Mouse (Mus musculus) megakaryocyte, adult 5-6 weeks (primary cell): ENCODE measurements at regions not wholly inside any gene's neighbourhood (a gene's known extent, or its start where the extent isn't known, plus 50 kb on each side); places are given as distances from the start of the nearest gene placed in this dataset.
"Not testable (repeated sequence)": the region's sequence is repeated elsewhere in the genome, so short reads cannot be mapped to it uniquely, and the experiment has no call there.

ENCODE experiments used
- ATAC-seq: 2 replicates; pipeline ENCODE4 v1.8.0; 2016; ENCODE audit warnings: mild to moderate bottlenecking, inconsistent platforms; ENCODE audit not compliant: poor library complexity, severe bottlenecking

DNA sequence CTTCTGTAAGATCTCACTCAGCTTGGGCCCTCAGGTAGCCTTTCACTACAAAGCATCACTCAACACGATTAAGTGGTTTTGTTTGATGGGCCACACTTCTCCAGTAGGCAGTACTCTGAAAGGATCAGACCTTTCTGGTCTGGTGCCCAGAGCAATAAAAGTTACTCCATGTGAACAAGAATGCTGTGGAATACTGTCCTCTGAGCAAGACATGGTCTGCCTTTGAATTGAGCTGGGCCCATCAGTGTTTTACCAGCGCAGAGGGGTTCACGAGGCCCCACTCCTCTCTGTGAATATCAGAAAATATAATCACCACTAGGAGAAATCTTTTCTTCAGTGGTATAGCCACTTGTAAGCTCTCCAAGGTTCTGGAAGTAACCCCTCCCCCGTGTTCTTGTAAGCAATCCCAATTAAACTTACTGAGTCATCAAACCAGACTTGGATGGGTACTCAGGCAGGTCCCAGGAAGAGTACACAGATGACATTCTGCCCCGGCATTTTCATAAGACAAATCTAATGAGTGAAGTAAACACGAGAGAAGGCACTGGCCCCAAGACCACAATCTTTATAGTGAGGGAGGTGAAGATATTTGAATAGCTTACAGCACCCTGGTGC lies 292.0 kb downstream of the Gadd45g start:
- no peak for ATAC-seq

DNA sequence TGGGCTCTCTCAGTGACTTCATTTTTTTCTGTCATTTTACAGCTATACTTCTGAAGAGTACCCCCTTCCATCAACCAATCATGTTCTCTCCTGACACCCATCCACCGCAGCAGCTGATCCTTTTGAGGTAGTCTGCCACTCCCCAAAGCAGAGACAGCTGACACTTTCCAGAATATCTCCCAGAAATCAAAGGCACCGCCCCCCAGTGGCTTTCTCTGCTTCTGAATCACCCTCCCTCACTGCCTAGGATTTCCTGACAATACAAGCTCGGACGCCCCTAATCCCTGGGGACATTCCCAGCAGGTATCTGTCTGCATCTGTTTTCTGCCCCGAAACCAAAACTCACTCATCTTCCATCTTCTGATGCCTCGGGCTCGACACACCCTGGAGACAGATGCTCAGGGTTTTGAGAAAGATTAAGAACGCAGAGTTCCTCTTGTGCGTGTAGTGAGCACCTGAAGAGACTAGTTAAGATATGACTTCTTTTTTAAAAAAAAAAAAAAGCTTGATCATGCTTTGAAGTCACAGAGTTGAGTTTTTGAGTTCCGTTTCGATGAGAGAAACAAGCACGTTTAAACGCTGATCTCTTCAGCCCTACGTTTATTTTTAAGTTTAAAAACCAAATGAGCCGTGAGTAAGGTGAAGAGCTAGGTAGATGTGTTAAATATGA lies 292.8 kb downstream of the Gadd45g start:
- ATAC-seq: no peak

DNA sequence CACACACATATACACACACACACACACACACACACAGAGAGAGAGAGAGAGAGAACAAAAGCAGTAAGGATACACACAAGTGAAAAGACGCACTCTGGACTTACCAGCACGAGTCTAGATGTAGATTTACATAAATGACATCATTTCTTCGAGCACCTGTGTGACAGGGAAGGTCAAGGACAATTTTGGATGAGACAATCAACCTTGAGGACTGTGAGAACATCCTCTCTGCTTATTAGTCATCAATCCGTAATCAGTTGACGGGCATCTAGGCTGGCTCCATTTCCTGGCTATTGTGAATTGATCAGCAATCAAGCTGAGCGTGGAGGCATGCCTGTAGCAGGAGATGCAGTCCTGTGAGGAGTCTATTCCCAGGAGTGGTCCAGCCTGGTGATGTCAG lies 293.7 kb downstream of the Gadd45g start:
- no peak for ATAC-seq

DNA sequence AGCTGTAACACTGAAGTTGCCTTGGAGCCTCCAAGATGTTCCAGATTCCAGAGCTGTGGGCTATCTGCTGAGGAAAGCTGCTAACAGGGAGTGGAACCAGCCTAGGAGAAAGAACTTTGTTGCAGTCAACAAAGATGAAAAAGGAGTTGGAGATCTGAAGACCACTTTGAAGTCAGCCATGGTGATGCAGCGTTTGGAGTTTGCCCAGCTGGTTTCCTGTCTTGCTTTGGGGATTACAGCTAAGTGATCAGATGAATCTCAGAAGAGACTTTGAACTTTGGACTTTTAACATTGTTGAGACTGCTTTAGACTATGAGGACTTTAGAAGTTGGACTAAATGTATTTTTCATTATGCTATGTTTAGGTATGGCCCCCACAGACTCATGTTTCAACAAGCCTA lies 297.6 kb downstream of the Gadd45g start:
- ATAC-seq: not testable (repeated sequence)

DNA sequence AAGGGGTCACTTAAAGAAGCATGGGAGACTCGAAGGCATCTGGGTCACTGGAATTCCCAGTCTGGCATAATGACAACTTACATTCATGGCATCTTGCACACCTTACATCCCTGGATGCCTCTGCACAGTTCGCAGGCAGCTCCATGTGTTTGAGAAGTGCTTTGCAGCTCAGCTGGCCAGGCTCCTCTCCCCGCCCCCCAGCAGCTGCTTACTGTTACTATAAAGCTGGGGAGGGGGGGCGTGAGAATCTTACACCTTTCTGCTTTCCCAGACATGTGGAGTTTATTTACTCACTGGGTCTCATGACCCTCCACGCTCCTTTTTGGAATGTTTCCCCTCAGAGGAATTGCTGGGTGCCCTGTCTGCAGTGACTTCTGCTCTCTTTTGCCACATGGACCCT lies 299.4 kb downstream of the Gadd45g start:
- no peak for ATAC-seq

DNA sequence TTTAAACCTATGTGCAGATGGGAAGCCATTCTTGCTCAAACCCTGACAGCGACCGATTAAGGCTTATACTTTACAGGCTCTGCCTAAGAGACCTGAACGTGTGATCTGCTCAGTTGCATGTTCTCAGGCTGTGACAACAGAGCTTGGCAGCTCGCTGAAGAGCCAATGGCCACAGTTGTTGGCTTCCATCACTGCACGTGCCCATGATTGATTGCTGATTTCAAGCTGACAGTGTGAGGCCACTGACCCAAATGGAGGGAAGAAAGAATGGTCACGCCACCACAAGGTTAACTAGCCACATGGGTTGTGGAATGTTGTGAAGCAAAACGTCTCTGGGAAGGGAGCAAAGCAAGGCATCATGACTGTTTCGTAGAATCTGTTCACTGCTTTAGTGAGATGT lies 303.8 kb downstream of the Gadd45g start:
- ATAC-seq: no peak

DNA sequence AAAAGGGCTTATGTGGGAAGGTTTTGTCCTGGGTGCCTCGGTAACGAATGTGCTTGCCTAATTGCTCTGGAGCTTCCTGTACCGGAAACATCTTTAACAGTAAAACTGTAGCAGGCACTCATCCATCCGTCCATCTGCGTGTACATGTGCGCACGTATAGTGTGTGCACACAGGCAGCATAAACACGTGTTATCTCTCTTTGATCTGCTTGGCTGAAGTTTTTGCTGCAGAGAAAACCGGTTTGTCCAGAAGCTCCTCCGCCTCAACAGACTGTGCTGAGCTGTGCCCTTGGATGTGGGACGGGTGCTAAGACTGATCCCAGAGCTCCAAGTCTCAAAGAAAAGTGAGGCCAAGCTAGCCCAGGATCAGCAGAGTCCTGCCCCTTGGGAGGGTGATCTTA lies 305.3 kb downstream of the Gadd45g start:
- ATAC-seq: no peak

DNA sequence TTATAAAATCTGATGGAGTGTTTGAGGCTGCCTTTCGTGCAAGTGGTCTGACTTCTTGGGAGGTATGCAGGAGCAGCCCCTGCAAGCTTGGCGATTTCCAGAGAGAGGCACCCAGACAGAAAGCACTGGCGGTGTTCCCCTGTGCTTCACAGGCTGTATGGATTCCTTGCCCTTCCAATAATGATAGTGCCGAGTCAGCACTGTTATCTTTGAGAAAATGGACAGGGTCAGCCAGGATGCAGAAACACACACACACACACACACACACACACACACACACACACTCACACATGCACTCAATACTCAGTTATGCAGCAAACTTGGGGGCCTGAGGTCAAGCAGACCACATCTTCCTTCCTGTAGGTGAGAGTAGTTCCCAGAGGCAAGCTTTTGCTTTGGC lies 305.7 kb downstream of the Gadd45g start:
- ATAC-seq: no peak

DNA sequence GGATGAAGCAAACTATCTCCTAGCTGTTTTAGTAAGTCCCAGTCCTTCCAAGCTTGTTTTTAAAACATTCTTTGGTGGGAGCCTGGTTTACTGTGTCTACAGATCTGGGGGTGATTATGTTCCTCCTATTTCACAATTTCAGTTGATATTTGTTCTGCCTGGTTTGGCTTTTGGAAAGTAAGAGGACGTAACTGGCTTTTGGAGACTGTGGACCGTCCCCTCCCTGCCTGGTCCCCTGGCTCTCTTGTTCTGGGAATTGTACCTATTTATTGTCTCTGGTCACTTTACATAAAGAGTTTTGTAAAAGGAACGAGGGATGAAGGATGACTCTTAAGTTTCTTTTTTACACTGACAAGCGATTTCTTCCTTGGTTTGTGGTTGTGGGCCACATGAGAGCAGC lies 306.6 kb downstream of the Gadd45g start:
- ATAC-seq: no peak

DNA sequence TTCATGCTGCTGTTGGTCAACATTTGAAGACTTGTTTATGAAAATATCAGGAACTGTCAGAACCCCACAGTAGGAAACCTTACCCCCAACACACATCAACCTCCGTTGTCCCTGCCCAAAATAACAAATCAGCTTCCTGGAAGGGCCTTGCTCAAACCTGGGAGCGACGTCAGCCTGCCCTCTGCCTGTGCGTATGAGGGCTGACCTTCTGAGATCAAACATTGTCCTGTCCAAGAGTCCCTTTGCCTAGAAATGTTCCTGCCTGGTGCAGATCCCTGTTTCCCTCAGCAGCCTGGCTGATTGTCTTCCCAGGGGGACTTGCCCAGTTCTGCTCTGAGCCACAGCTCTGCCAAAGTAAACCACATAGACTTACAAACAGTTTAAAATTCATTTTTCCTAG lies 307.1 kb downstream of the Gadd45g start:
- ATAC-seq: no peak

DNA sequence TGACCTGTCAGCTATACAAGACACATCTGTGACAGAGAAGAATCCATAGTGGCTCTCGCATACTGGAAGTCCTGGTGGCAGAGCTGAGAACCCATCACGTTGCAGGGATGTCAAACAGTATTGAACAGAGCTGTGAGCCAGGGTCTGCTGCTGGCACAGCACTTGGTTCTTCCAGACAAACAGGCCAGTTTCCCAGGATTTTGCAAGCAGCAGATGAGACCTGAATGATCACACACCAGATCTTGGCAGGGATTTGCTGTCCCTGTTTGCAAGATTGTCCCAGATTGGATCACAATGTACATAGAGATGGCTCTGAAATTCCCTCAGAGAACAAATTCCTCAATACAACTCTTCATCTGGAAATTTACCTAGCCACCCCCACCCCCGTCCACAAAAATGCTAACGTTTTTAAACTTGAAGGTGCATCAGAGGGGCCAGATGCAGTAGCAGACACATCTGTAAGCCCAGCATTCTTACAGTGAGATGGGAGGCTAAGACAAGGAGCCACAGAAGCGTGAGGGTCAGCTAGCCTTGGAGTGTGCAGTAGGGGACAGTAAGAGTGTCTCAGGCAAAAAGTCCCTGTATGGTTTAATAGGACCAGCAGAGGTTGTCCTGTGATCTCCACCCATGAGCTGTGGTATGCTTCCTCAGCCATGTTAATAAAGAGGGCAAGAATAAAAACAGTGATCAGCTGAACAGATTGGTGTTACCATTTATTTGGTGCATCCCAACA lies 307.8 kb downstream of the Gadd45g start:
- no peak for ATAC-seq

DNA sequence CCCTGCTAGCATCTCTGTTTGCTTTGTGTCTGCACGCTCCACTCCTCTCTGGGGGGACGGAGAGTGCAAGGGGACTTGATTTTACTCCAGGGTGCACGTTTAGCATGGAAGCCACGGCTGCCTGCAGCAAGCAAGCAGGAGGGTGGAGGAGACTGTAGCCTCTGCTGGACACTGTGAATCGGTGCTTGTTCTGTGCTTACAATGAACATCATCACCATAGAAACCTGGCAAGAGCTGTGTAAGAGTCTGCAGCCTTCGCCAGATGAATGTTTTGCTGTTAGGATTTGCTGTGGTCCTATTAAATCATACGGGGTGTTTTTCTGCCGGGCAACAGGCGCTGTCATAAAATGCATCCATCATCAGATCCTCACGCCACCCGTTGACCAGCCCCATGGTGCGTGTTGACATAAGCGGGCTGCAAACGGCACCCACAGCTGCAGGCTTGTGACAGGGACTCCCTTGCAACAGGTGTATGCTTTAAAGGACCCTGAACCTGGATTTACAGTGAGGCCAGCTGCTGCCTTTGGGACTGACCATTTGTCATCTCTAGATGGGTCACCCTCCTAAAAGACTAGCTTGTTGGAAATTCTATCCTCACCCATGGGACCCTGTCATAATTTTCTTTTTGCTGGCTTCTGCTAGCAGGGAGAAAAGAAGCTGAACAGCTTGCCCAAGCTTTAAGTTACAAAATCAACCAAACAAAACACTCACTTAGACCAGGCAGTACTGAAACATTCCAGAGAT lies 308.5 kb downstream of the Gadd45g start:
- no peak for ATAC-seq

DNA sequence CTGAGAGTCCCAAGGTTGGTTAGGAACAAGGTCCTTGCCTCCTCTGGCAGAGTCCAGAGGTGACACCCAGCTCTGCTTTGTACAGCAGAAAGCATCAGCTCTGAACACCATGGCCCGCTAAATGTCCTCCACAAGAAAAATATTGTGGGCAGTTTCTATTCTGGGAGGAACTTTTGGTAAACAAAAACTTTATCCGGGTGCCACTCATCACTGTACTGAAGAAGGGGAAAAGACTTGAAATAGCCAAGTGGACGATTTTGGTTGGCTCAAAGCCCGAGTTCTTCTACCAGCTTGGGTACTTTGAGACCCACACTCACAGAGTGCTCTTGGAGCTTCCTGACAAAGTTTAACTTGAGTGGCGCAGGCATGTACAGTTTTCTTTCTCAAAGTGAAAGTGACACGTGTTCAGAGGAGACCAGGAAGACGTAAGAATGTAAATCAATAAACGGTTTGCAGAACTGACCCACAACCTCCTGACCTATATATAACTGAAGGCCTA lies 309.2 kb downstream of the Gadd45g start:
- ATAC-seq: peak; percentile 56; the same call in 1 of the 2 replicates

DNA sequence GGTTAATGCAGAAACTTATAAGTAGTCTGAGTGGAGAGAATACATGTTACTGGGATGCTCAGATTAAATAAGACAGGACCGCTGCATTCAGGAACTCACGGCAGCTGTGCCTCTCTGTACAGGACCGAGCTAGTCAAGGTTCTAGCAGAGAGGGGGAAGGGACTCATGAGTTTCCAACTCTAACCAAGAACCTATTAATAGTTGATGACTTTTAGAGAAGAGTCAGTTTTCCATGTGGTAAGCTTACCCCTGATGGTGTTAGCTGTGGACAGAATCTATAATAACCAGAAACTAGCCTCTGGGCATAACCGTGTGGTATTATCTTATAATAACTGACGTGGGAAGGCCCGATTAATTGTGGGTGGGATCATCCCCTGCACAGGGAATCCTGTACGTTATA lies 316.2 kb downstream of the Gadd45g start:
- no peak for ATAC-seq

DNA sequence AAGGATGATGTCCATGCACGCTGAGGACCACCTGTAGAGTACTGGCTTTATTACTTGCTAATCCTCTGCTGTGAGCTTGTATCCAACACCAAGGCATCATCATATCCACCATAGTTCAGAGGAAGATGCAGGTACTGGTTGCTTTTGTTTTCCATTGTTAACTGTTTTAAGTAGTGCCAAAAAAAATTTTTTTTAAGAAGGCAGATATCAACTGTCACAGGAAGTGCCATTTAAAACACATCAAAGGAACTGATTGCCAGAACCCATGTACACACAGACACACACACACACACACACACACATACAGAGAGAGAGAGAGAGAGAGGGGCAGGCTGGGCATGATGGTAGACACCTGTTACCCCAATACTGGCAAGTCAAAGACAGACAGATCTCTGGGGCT lies 319.1 kb downstream of the Gadd45g start:
- ATAC-seq: no peak

DNA sequence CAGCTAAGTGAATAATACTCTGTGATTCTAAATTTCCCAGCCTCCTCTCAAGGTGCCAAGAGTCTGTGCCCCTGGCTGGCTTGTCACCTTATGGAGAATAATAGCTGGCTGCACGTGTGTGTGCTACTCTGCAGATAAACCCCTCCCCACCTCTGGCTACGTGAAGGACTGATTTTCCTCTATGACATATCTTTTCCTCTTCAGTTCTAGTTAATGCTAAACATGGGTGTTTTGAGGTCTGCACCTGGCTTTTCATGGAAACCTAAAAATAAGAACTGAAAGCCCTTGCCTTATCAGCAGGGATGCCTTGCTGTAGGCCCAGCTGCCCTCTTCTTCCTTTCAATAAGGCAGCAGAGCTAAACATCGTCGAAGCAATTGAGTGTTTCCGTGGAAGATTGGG lies 321.5 kb downstream of the Gadd45g start:
- no peak for ATAC-seq

DNA sequence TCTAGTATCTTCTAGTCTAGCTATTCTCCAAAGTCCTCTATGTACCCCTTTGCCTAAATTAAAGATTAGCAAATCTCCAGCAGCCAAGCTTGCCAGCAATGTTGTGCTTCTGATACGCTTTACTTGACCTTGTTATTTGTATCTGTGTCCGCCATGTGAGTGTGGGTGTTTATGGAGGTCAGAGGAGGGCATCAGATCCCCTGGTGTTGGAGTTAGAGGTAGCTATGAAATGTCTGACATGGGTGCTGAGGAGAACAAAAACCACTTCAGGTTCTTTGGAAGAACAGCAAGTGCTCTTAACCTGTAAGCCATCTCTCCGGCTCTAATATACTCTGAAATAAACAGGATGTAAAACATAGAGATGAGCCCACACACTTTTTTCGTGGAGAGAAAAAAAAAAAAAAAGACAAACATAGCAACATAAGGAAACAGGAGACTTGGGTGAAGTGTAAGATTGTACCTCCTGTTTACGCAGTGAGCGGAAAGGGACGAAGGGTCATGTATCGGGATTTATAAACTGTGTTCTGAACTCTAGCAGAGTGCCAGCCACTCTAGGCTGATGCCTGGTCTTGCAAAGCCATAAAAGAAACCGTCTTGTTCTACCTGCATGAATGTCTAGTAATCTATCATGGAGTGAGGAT lies 326.3 kb downstream of the Gadd45g start:
- no peak for ATAC-seq

DNA sequence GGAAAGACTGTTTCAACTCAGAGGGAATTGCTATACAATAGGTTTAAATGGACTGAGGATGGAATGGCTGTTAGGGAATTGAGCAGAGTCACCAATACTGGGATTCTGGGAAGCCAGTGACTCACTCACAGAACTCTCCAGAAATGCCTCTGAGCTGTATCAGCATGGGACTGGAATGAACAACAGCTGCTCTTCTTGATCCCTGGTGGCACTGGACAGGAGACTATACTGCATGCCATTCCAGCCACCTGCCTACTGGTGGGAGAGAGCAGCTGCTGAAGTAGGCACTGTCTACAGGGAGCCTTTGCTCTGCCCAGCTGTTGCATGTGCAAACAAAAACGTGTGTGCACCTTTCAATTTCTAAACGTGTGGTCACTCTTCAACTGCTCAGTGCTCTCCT lies 329.2 kb downstream of the Gadd45g start:
- no peak for ATAC-seq

DNA sequence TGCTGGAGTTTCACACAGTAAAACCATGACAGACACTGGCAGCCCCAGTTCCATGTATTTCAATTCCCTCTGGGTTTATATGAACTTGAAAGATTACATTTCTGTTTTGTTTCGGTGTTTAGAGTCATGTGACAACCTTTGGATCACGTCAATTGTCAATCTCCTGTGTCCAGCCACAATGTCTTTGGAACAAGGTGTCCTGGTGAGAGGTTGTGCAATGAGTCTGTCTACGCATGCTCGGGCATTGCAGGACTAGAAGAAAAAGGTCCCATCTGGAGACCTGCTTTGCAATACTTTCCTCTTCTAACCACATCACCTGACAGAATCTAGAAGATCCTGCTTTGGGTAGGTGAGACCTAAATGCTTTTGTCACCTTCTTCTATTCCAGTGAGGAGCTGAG lies 333.5 kb downstream of the Gadd45g start:
- ATAC-seq: no peak

DNA sequence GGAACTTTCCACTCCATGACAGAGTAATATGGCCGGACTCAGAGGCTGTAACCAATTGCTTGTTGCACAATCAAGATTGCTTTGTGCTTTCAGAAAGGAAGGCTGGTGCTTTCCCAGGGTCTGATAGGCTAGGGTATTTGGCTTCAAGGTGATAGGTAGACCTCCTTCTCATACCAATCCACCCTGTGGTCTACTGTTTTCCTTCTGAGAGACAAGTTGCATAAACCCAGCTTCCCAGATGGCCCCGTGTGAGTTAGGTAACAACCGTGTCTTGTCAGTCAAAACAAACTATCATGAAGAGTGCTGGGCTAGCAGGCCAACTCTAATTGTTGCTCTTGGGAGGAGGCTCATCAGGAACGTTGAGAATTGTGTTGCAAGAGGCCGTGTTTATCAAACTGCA lies 337.2 kb downstream of the Gadd45g start:
- no peak for ATAC-seq

DNA sequence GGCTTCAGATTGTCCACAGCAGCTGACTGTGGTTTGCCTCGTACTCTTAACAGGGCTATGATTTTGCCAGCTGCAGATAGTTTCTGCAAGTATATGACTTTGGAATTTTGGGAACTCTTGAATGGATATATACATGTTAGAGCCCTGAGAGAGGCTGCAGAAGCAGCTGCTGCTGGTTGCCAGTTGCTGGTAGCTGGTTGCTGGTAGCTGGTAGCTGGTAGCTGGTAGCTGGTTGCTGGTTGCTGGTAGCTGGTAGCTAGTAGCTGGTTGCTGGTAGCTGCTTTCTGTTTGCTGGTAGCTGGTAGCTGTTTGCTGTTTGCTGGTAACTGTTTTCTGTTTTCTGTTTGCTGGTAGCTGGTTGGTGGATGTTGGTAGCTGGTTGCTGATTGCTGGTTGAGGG lies 339.1 kb downstream of the Gadd45g start:
- no peak for ATAC-seq
